Mouse (Mus musculus): ENCODE results near the gene Arrdc5.

GRCm38 (mm10) chr17:56304718-56305117 is 4.6 kb upstream of the Arrdc5 start:
- TF ChIP-seq CTCF (IDR thresholded peaks at IDR 0.05; ENCODE audit: control insufficient read depth, insufficient read depth, insufficient replicate concordance, low read depth, low read length) (no peak), POLR2A (IDR thresholded peaks at IDR 0.05; ENCODE audit: control insufficient read depth, low read depth, low read length) (no peak)

Data from testis, adult 2 months (tissue).